Mouse (Mus musculus) hematopoietic multipotent progenitor cell, adult 10-12 weeks (in vitro differentiated cells): ENCODE measurements around the gene Rap1gap. TPM values are rescaled to one million over a fixed set of nuclear protein-coding genes. Genes with fewer than 3 reads are reported as not detected.

Source experiments
- polyA plus RNA-seq: library from polyadenylated mRNA; stranded (reverse); fragments of >175 nt; gene quantifications from 2 replicates; pipeline ENCODE4 v1.2.3, GENCODE M21; 2012; ENCODE audit warnings: low replicate concordance

The Rap1gap gene
- polyA plus RNA-seq, result 44.5 and 125 TPM in 2 replicates

DNA sequence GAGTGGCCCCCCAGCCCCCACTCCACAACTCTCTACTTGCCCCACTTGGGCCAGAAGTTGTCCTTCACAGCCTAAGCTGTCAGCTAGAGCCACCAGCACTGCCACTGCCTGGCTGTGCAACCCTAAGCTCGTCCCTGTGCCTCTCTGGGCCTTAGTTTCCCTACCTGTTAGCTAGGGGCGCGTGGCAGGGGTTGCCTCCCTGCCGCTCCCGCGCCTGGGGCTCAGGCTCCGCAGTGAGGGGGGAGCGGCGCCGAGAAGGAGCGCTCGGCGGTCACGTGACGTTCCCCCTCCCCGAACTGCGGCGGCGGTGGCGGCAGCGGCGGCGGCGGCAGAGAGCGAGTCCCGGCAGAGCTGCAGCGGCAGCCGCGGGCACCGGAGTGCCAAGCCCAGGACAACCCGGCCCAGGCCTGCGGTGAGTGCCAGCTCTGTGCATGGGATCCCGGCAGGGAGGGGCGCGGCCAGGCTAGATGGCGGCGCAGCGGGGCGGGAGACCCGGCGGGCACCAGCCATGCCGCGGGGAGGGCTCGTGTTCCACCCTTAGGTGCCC is at the start of gene Rap1gap:
Rap1gap (plus strand) TSS at position 294 of the 547 bp plus-strand sequence.

Other genes with a start within 250 kb of the Rap1gap start
- 1.5 TPM in 1 of 2 replicates, not detected in the other for gene Cela3b, start 234.2 kb upstream of the Rap1gap start, polyA plus RNA-seq
- not detected in 2 replicates for gene 1700013G24Rik, start 211.4 kb upstream of the Rap1gap start, polyA plus RNA-seq
- gene Hspg2, start 196.0 kb upstream of the Rap1gap start, polyA plus RNA-seq, result 0.90 and 2.9 TPM in 2 replicates
- not detected in 2 replicates for gene Ldlrad2, start 90.2 kb upstream of the Rap1gap start, polyA plus RNA-seq
- gene Usp48, start 71.0 kb upstream of the Rap1gap start, polyA plus RNA-seq, result 45.9 and 95.8 TPM in 2 replicates
- gene Alpl, start 131.7 kb downstream of the Rap1gap start, polyA plus RNA-seq, result 11.0 and 21.4 TPM in 2 replicates
- 113 and 205 TPM in 2 replicates for gene Ece1, start 197.5 kb downstream of the Rap1gap start, polyA plus RNA-seq